Mouse (Mus musculus): ENCODE measurements around the gene Itpka. TPM values are rescaled to one million over a fixed set of nuclear protein-coding genes. Genes with fewer than 3 reads are reported as not detected.

Gene Itpka
- polyA plus RNA-seq, 1 experiment = 0.14 TPM

GRCm38 (mm10) chr2:119767246-119767645 lies 25.1 kb downstream of the Itpka start:
- Histone ChIP-seq H3ac (ENCODE audit: control insufficient read depth, insufficient read length) (no peak overlapping the region), H3K4me3 (no peak overlapping the region), H3K4me2 (ENCODE audit: low read depth) (no peak overlapping the region), H3K79me2 (ENCODE audit: control insufficient read depth, insufficient read depth) (no peaks in the 10 kb centered on the region), H3K36me3 (ENCODE audit: control insufficient read depth, insufficient read depth) (peaks cover 12% of the 10 kb centered on the region), H3K27me3 (ENCODE audit: control insufficient read depth, insufficient read depth, insufficient read length) (no peaks in the 10 kb centered on the region)
- no peak for TF ChIP-seq REST (IDR thresholded peaks at IDR 0.05; ENCODE audit: insufficient read depth, insufficient read length)
- TF ChIP-seq POLR2AphosphoS2 (IDR thresholded peaks at IDR 0.05; ENCODE audit: insufficient read length, low read depth) = no peak

DNA sequence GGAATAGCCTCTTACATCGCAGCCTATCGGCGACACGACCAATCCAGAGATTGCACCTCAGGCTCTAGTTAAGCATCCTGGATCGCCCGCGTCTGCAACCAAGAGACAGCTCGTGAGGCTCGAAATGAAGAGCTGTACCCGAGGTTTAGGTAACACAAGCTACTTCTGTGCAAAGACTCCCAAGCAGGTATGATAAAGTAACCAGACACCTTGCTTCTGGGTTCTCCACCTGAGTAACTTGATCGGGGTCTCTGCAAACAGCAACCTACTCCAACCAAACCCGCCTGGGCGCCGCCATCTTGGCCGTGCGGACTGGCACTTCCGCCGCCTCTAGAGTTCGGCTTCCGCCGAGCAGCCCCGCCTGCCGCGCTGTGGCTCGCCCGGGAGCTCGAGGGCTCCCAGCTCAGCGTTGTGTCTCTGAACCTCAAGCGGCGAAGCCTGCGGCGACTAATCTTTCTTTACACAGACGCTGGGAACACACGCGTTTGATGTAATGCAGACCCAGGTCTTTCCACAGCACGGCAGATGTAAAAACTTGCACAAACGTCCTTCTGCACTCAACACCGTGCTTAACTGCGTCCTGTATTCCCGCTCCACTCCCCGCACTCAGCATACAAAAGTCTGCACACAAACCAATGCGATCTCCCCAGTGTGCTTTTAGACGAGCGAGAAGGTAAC lies 45.2 kb downstream of the Itpka start, which contains the start of gene Rpap1:
Rpap1 (minus strand) TSS at position 332 of the 678 bp plus-strand sequence.
- H3K36me3 ChIP-seq (ENCODE audit: control insufficient read depth, insufficient read depth) = peaks cover 2% of the 10 kb centered on the region
- H3K27me3 ChIP-seq (ENCODE audit: control insufficient read depth, insufficient read depth, insufficient read length) = no peaks in the 10 kb centered on the region

GRCm38 (mm10) chr2:119789996-119790395 lies 47.9 kb downstream of the Itpka start:
- H3ac ChIP-seq (ENCODE audit: control insufficient read depth, insufficient read length) = no peak overlapping the region
- no peak overlapping the region for H3K4me2 ChIP-seq (ENCODE audit: low read depth)
- peaks cover 5% of the 10 kb centered on the region for H3K79me2 ChIP-seq (ENCODE audit: control insufficient read depth, insufficient read depth)
- no peak for TF ChIP-seq REST (IDR thresholded peaks at IDR 0.05; ENCODE audit: insufficient read depth, insufficient read length)
- TF ChIP-seq MAX (IDR thresholded peaks at IDR 0.05; ENCODE audit: low read depth) = no peak
- no peak for TF ChIP-seq TCF3 (IDR thresholded peaks at IDR 0.05; ENCODE audit: insufficient read length, low read depth)
- peaks cover 4% of the 10 kb centered on the region for H3K27me3 ChIP-seq (ENCODE audit: control insufficient read depth, insufficient read depth, insufficient read length)
- H3K36me3 ChIP-seq (ENCODE audit: control insufficient read depth, insufficient read depth) = no peaks in the 10 kb centered on the region
- no peak overlapping the region for H3K4me3 ChIP-seq

More for the DNA sequence above, 45.2 kb downstream of the Itpka start, which contains the start of gene Rpap1:
- peak within 1 kb of the TSS; percentile 94 for H3K4me2 ChIP-seq (ENCODE audit: low read depth)
- no peak within 1 kb of the TSS for H3ac ChIP-seq (ENCODE audit: control insufficient read depth, insufficient read length)
- TF ChIP-seq REST (IDR thresholded peaks at IDR 0.05; ENCODE audit: insufficient read depth, insufficient read length) (no peak), POLR2A (IDR thresholded peaks at IDR 0.05; ENCODE audit: insufficient read length, low read depth) (peak; percentile 90), TCF12 (IDR thresholded peaks at IDR 0.05; ENCODE audit: insufficient read depth, poor library complexity, severe bottlenecking) (no peak), POLR2AphosphoS2 (IDR thresholded peaks at IDR 0.05; ENCODE audit: insufficient read length, low read depth) (peak; percentile 78), MAX (IDR thresholded peaks at IDR 0.05; ENCODE audit: low read depth) (no peak)
- peaks cover 8% of the 10 kb centered on the region for H3K79me2 ChIP-seq (ENCODE audit: control insufficient read depth, insufficient read depth)
- H3K4me3 ChIP-seq = peak within 1 kb of the TSS; percentile 80

GRCm38 (mm10) chr2:119797279-119797783 lies 55.2 kb downstream of the Itpka start, which contains the start of gene Tyro3:
TSS of gene Tyro3 (plus strand) at chr2:119797733.
- H3K27me3 ChIP-seq (ENCODE audit: control insufficient read depth, insufficient read depth, insufficient read length) = peaks cover 4% of the 10 kb centered on the region
- no peak for TF ChIP-seq POLR2A (IDR thresholded peaks at IDR 0.05; ENCODE audit: insufficient read length, low read depth)
- TF ChIP-seq E2F4 (IDR thresholded peaks at IDR 0.05; ENCODE audit: insufficient read depth) = no peak
- TF ChIP-seq MYOD1 (IDR thresholded peaks at IDR 0.05; ENCODE audit: control insufficient read depth in 1 of 3, insufficient read length in 2 of 3, low read depth in 2 of 3) = no peak
- no peak for TF ChIP-seq MAX (IDR thresholded peaks at IDR 0.05; ENCODE audit: low read depth)
- no peak for TF ChIP-seq SRF (IDR thresholded peaks at IDR 0.05; ENCODE audit: control insufficient read depth, insufficient read length, low read depth)
- no peak for TF ChIP-seq REST (IDR thresholded peaks at IDR 0.05; ENCODE audit: insufficient read depth, insufficient read length)
- TF ChIP-seq USF1 (IDR thresholded peaks at IDR 0.05; ENCODE audit: low read depth) = no peak
- no peak for TF ChIP-seq MYOG (IDR thresholded peaks at IDR 0.05; ENCODE audit: control insufficient read depth in 1 of 3, insufficient read depth in 1 of 3, insufficient read length in 2 of 3, low read depth in 2 of 3)
- TF ChIP-seq TCF3 (IDR thresholded peaks at IDR 0.05; ENCODE audit: insufficient read length, low read depth) = no peak
- TF ChIP-seq POLR2AphosphoS2 (IDR thresholded peaks at IDR 0.05; ENCODE audit: insufficient read length, low read depth) = no peak
- no peak for TF ChIP-seq CEBPB (IDR thresholded peaks at IDR 0.05; ENCODE audit: insufficient read depth, poor library complexity, severe bottlenecking)
- TF ChIP-seq TCF12 (IDR thresholded peaks at IDR 0.05; ENCODE audit: insufficient read depth, poor library complexity, severe bottlenecking) = no peak
- H3K4me2 ChIP-seq (ENCODE audit: low read depth) = no peak within 1 kb of the TSS
- H3K36me3 ChIP-seq (ENCODE audit: control insufficient read depth, insufficient read depth) = no peaks in the 10 kb centered on the region
- H3ac ChIP-seq (ENCODE audit: control insufficient read depth, insufficient read length) = no peak within 1 kb of the TSS
- H3K79me2 ChIP-seq (ENCODE audit: control insufficient read depth, insufficient read depth) = no peaks in the 10 kb centered on the region
- H3K4me3 ChIP-seq = peak within 1 kb of the TSS; percentile 24

DNA sequence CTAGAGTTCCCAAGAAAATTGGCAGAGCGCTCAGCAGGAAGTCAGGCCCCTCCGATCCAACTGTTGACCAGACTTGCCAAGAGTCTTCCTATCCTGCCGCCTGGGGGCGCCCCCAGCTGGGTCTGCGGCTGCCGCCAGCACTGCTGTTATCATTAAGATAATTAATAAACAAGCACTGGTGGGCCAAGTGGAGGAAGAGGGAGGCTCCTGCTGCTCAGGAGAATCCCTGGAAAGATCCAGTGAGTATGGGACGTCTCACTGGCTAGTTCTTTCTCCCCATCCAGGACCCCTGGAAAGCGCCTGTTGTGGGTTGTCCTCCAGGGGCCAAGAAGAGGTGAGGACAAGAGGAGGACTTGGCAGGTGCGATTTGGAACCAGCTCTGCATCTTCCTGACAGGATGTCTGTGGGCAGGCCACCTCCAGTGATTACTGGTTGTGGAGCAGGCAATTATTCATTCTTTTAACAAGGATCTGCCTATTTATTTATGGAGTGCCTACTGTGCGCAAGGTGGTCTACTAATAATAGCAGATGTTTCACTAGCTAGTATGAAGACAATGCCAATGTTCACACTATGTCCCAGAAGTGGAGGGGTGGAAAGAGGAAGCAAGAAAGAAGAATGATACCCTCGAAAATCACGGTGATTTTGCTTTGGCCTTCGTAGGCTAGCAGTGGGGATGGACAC lies 56.2 kb downstream of the Itpka start:
- TF ChIP-seq USF1 (IDR thresholded peaks at IDR 0.05; ENCODE audit: low read depth) = no peak

More for the DNA sequence above, 56.2 kb downstream of the Itpka start:
- Histone ChIP-seq H3K4me2 (ENCODE audit: low read depth) (no peak overlapping the region), H3K27me3 (ENCODE audit: control insufficient read depth, insufficient read depth, insufficient read length) (peaks cover 4% of the 10 kb centered on the region), H3K79me2 (ENCODE audit: control insufficient read depth, insufficient read depth) (no peaks in the 10 kb centered on the region), H3ac (ENCODE audit: control insufficient read depth, insufficient read length) (no peak overlapping the region), H3K4me3 (peak overlapping the region; percentile 24), H3K36me3 (ENCODE audit: control insufficient read depth, insufficient read depth) (no peaks in the 10 kb centered on the region)
